Mouse (Mus musculus): ENCODE data around the gene Hist1h4b.

- TF ChIP-seq CTCF (IDR thresholded peaks at IDR 0.05; ENCODE audit: control insufficient read depth, insufficient read depth, insufficient read length) (no peak), MYOD1 (IDR thresholded peaks at IDR 0.05; ENCODE audit: control insufficient read depth, insufficient read length, low read depth) (no peak), MAX (IDR thresholded peaks at IDR 0.05) (no peak), MYOG (IDR thresholded peaks at IDR 0.05; ENCODE audit: control insufficient read depth, extremely low read depth, insufficient read length) (no peak)
These were observed 6.9 kb downstream of the Hist1h4b start, which contains the start of gene Hist1h1a for GRCm38 (mm10) chr13:23763586-23764323.

All from C2C12 (cell line).